Mouse (Mus musculus) mature B cell (primary cell): ENCODE measurements around the gene Scmh1.
"Not testable (repeated sequence)": the region's sequence is repeated elsewhere in the genome, so short reads cannot be mapped to it uniquely, and the experiment has no call there.

Experiments
- in situ Hi-C: fragments of 300-500 bp; cut with MboI; formaldehyde crosslinking; loops from 2 replicates; pipeline ENCODE4 v1.14.3; 2019

The Scmh1 gene

GRCm38 (mm10) chr4:120405144-120405805, at the start of gene Scmh1:
Gene Scmh1, plus strand, starts transcription at chr4:120405281.
- in situ Hi-C loops, result no loop called here

DNA sequence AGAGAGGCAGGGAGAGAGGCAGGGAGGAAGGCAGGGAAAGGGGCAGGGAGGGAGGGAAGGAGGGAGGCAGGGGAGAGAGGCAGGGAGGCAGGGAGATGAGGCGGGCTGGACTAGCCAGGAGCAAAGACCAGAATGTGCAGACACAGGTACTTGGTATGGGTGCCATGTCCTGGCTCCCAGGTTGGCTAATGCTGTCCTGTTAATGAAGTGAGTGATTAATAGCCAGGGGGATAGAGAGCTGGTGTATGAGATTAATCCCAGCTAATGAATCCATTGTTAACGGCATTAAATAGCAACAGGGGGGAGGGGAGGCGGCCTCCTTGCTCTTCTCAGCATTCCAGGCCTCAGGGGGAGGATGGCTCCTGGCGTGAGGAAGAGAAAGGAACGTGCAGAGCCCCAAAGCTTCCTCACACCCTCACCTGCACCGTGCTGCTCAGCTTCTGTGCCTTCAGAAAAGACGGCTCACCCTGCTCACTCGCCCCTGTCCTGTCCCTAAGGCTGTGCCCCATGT, 45.0 kb upstream of the Scmh1 start:
- in situ Hi-C loops, result no loop called here

- in situ Hi-C loops, result no loop called here
These were observed 40.4 kb upstream of the Scmh1 start for GRCm38 (mm10) chr4:120364729-120365128.

DNA sequence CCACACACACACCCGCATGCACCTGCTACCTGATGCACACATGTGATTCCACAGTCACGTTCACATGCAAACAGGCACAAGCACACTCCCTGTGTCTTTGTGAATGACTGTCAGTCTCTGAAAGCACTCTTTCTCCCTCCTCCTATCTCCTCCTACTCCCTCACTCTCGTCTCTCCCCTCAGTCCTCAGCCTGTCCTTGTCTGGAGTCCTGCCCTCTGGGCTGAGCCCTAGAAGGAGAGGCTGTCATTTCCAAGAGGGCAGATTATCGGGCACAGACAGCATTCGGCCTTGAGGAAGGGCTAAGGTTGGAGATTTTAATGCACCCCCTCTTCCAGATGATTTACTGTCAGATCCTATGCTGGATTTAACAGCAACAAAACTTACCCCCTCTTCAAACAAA, 39.6 kb upstream of the Scmh1 start:
- in situ Hi-C loops, result no loop called here

GRCm38 (mm10) chr4:120368031-120368430, 37.0 kb upstream of the Scmh1 start:
- in situ Hi-C loops, result no loop called here

DNA sequence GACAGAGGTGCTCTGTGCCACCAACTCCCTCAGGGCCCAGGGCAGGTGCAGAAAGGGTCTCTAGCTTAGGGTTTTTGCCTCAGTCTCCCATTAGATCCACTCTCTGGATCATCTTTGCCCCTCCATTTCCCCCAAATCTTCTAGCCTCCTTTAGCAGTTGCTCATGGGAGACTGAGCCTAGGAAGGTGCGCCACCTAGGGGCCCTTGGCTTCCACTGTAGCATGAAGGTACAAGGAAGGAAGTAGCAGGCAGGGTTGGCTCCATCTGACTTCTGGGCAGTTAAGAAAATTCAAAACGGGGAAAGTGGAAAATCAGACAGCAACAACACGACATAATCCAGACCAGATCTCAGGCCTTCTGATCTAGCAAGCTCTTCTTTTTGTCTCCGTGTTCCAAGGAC, 36.4 kb upstream of the Scmh1 start:
- in situ Hi-C loops, result no loop called here

GRCm38 (mm10) chr4:120369156-120369555, 35.9 kb upstream of the Scmh1 start:
- in situ Hi-C loops, result no loop called here

- in situ Hi-C loops, result no loop called here
These were observed 35.2 kb upstream of the Scmh1 start for GRCm38 (mm10) chr4:120369861-120370366.

GRCm38 (mm10) chr4:120372838-120373237, 32.2 kb upstream of the Scmh1 start:
- in situ Hi-C loops, result no loop called here

- in situ Hi-C loops, result no loop called here
These were observed 31.3 kb upstream of the Scmh1 start for GRCm38 (mm10) chr4:120373813-120374212.

- in situ Hi-C loops, result no loop called here
These were observed 24.2 kb upstream of the Scmh1 start for GRCm38 (mm10) chr4:120380811-120381391.

DNA sequence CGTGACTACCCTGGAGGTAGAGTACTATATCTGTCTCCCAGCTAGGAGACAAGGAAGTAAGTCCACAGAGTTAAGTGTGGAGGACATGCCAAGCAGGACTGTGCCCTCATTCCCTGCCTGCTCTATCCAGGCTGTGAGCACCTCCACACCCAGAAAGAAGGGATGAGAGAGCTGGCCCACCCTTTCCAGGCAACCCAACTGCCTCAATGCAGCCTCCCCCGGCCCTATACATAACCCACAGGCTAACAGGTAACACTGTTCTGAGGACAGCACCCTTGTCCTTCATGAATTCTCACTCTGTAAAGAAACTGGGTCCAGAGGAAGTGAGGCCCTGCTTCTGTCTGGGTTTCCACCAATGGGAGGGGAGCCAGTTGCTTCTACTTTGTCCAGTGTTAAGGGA, 19.6 kb upstream of the Scmh1 start:
- in situ Hi-C loops, result no loop called here

- in situ Hi-C loops, result no loop called here
These were observed 17.6 kb upstream of the Scmh1 start for GRCm38 (mm10) chr4:120387496-120387895.

GRCm38 (mm10) chr4:120387968-120388367, 17.1 kb upstream of the Scmh1 start:
- in situ Hi-C loops, result no loop called here

GRCm38 (mm10) chr4:120388998-120389542, 16.0 kb upstream of the Scmh1 start:
- in situ Hi-C loops, result no loop called here

DNA sequence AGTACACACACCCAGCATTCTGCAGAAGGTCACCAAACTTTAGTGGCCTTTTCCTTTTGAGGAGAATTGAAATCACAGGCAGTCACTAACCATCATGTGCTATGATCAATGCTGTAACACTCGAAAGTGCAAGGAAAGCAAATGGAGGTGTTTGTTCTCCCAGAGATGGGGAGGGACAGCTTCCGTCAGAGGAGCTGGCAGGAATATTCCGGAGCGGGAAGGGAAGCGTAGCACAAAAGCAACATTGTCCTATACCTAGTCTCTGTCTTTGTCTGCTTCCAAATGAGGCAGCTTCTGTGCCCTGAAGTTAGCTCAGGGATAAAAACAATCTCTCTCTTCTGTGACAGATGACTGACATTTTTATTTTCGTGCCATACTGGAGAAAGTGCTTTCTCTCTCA, 15.5 kb upstream of the Scmh1 start:
- in situ Hi-C loops, result no loop called here

DNA sequence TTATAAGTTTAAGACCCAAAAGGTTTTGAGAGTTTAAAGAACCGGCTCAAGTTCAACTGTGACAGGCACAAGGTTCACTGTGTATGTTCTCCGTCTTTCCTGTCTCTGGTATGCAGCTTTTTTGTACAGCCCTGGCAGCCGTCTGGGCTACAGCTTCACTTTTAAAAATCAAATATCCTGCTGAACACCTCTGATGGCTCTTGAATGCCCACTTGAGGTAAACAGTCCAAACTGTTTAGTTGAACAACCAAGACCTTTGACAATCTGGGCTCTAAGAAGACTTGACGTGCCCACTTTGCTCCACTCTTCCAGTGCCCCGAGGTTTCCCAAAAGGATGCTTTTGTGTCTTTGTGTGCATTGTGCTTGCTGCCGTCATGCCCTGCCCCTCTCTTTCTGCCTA, 13.5 kb upstream of the Scmh1 start:
- in situ Hi-C loops, result no loop called here

DNA sequence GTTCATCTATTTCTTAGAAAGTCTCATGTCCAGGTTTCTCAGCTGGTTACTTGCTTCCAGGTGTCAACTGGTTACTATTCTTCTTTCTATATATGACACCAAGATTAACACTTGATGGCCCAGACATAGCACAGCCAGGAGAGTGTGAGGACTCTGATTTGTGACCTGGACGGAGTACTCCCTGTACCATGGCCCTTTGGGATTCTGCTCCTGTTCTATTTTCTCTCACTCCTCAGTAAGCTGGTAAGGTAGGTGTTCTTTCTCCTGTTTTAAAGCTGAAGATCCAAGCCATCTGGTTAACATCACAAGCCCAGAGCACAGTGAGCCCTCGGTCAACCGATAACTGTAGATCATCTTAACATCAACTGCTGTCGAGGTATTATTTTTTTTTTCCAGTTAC, 12.7 kb upstream of the Scmh1 start:
- in situ Hi-C loops, result no loop called here

DNA sequence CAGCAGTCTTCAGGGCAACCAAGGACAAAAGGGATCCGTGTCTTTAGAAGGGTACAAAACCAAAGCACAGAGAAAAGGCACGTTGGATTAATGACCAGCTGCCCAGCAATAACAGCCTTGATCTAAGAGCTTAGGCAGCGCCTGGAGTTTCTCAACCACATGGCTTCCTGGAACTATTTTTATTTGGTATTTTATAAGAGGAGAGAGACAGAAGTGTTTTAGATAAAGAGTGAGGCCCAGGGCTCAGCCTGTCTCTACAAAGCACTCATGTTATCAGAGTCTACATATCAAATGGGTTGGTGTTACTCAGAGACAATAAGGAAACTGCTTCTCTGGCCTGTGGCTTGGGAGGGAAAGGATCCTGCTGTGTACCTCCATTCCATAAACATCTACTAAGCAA, 12.3 kb upstream of the Scmh1 start:
- in situ Hi-C loops, result no loop called here

DNA sequence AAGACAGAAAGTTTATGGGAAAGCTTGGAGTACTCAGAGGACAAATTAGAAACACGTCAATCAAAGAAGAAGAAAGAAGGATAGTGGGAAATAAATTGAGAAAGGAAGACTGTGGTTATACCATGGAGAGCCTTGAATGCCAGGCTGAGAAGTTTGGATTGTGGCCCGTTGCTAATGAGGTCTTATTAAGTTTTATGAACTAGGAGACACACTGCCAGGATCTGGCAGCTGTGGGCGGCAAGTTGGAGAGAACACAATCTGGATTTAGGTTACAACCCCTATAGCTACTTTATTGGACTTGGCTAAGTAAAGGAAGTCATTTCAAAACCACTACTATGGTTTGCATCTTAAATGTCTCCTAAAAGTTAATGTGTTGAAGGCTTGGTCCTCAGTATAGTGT, 4.8 kb upstream of the Scmh1 start:
- in situ Hi-C loops, result no loop called here

GRCm38 (mm10) chr4:120402105-120402504, 3.0 kb upstream of the Scmh1 start:
- in situ Hi-C loops, result not testable (repeated sequence)

- in situ Hi-C loops, result no loop called here
These were observed 834 bp upstream of the Scmh1 start for GRCm38 (mm10) chr4:120404247-120404646.

DNA sequence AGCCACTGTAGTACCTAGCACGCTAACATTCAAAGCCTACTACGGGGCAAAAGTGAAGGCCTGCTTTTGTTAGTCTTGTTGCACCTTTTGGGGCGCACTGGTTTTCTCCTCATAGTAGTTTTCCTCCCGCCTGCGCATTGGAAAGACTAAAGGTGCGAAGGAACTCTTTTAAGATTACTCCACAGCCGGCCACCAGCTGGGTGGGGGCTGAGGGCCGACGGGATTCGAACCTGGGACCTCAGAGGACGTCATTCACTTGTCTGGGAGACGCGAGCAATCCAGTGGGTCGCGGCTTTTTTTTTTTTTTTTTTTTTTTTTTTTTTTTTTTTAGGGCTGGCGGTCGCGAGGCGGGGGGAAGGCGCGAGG, 320 bp upstream of the Scmh1 start:
- in situ Hi-C loops, result no loop called here
